Comparison of ENCODE assay signal across 17 mouse cellular contexts in genomic region chr8:54596051-54596450, GRCm38 (mm10). TPM values are rescaled to one million over a fixed set of nuclear protein-coding genes. Genes with fewer than 3 reads are reported as not detected.
"Had no signal": no experiment of that assay in that cellular context is flagged by ENCODE, and none has a peak within 500 bp of the region (broad histone marks: within the 10 kb centered on the region; RNA-seq: fewer than 3 reads in every experiment).

No protein-coding gene starts in this region.

- H3K9ac ChIP-seq: limb, embryonic 13.5 days; liver, embryonic 14.5 days; stomach, embryonic 15.5 days had no signal

- H3K36me3 ChIP-seq: limb, embryonic 13.5 days; stomach, embryonic 15.5 days had no signal

- H3K4me3 ChIP-seq: layer of hippocampus, adult 2 months; limb, embryonic 13.5 days; stomach, embryonic 15.5 days had no signal

- H3K4me2 ChIP-seq: limb, embryonic 13.5 days; stomach, embryonic 15.5 days had no signal

- H3K27me3 ChIP-seq: limb, embryonic 13.5 days; stomach, embryonic 15.5 days had no signal

- H3K27ac ChIP-seq: layer of hippocampus, adult 2 months; limb, embryonic 13.5 days; liver, embryonic 14.5 days; stomach, embryonic 15.5 days had no signal

- H3K9me3 ChIP-seq: limb, embryonic 13.5 days; stomach, embryonic 15.5 days had no signal

- ATAC-seq: midbrain, embryonic 16.5 days had no signal

- DNase-seq: kidney, postnatal 10 days; kidney, postnatal 4 days; left cerebral cortex, postnatal 4 days; lung, adult 18-20 months; right cerebral cortex, postnatal 14 days; thymus, adult 2 months; thymus, postnatal 25 days had no signal

RNA-seq across cellular contexts. Expression of gene Spata4, which starts 4.5 kb away (rescaled TPM):
- polyA plus RNA-seq: kidney, embryonic 14.5 days; limb, embryonic 13.5 days; liver, adult 2 months; liver, embryonic 14.5 days; lung, embryonic 16.5 days; midbrain, embryonic 16.5 days; neural tube, embryonic 11.5 days; spleen, adult 2 months; stomach, embryonic 15.5 days; thymus, adult 2 months had no signal
